Mouse (Mus musculus): Measurements from ENCODE around the gene Cntnap5c.

DNA sequence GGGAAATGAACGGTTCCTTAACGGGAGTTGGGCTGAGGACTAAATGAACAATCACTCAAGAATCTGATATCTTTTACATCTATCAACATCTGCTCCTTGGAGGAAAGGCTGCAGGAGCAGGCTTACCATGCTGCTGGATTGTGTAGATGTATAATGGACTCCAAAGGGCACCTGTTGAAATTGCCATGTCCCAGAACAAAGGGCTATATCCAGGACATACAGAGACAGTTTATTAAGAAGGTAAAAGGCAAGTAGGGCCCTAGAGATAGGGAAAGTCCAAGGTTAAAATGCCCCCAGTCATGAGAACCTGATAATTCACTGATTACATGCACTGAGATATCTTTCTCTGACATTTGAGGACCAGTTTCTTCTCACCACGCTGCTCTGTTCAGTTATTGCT lies 214.9 kb downstream of the Cntnap5c start:
- TF ChIP-seq POLR2A (IDR thresholded peaks at IDR 0.05; ENCODE audit: low read depth, low read length), result no peak
- TF ChIP-seq CTCF (IDR thresholded peaks at IDR 0.05; ENCODE audit: borderline replicate concordance, insufficient read depth, low read length), result no peak

All from embryonic fibroblast, embryonic 13.5 days (primary cell).